Mouse (Mus musculus): ENCODE results near the gene Lad1. TPM values are rescaled to one million over a fixed set of nuclear protein-coding genes. Genes with fewer than 3 reads are reported as not detected.

Lad1 gene
- total RNA-seq, 4 experiments from 2014 or later = not detected

DNA sequence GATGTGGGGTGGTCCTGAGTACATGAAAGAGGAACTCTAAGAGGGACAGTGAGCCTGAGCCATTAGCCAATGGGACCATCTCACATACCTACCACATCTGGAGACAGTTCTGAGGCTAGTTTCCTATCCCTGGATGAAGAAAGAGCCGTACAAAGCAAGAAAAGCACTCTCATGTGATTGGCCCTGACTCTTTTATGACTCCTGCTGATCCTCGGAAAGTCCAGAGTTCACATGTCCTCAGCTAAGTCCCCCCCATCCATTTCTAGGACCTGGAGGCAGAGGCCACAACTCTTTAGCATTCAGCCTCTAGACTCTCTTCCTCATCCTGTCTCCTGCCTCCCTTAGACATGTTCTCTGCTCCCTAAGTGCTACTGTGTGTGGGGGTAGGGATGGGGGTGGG is 58.9 kb downstream of the Lad1 start:
- no peak for DNase-seq (ENCODE audit: low spot score in 2 of 2)

DNA sequence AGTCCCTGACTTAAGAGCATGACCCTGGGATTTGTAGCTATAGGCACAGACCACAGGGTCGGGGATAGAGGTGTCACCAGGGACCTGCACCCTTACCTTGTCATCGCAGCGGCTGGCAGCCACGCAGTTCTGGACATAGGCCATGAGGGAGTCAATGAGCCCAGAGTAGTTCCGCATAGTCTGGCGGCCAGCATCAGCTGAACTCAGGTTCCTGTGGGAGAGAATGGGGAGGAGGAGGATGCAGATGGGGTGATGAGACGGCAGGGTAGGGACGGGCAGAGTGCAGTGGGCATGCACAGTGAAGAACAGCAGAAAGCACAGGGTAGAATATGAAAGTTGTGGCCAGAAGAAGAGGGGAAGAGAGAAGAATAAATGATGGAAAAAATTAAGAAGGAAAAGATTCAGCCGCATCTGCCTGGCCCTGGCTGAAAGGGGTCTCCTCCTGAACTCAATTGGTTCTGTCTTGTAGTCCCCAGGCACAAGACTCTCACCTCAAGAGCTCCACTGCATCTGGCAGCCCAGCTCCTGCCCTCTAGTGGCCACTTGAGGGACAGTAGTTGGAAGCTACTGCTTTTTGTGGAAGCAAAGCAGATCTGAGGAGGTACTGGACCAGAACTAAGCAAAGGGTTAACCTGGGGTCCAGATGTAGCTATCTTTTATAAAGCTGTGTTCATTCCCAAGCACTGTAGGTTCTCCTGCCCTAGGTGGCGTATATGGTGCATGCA is 64.1 kb downstream of the Lad1 start:
- no peak for DNase-seq (ENCODE audit: low spot score in 2 of 2)

Other genes starting within 250 kb of the Lad1 start
- 1 to 10 TPM; 4.3 to 8.4 (median 6.8) TPM for gene Nav1, start 211.3 kb upstream of the Lad1 start, total RNA-seq (2022)
- 10 to 100 TPM; 17.2 to 24.8 (median 23.2) TPM for gene Csrp1, start 98.5 kb upstream of the Lad1 start, total RNA-seq (2022)
- gene Phlda3, start 52.5 kb upstream of the Lad1 start, total RNA-seq (2022) = 100 to 1,000 TPM; 131 to 182 (median 168) TPM
- 100 to 1,000 TPM; 238 to 314 (median 288) TPM for gene Tnni1, start 39.2 kb upstream of the Lad1 start, total RNA-seq (2022)
- 1 to 10 TPM; 4.0 to 5.8 (median 4.6) TPM for gene Tnnt2, start 17.8 kb downstream of the Lad1 start, total RNA-seq (2022)
- under 1 TPM in 1 of 4 experiments, not detected in 3; 0.11 TPM for gene Pkp1, start 100.6 kb downstream of the Lad1 start, total RNA-seq (2022)
- gene Igfn1, start 187.7 kb downstream of the Lad1 start, total RNA-seq (2022) = 10 to 100 TPM; 28.7 to 98.0 (median 63.2) TPM
- 10 to 100 TPM in 1 of 4 experiments, 1 to 10 TPM in 3; 8.6 to 12.9 (median 9.6) TPM for gene Tmem9, start 189.6 kb downstream of the Lad1 start, total RNA-seq (2022)
- not detected for gene Ascl5, start 232.2 kb downstream of the Lad1 start, total RNA-seq (2022)
- 1,000 to 10,000 TPM in 3 of 4 experiments, 100 to 1,000 TPM in 1; 844 to 1,101 (median 1,067) TPM for gene Cacna1s, start 234.2 kb downstream of the Lad1 start, total RNA-seq (2022)